Mouse (Mus musculus): ENCODE measurements around the gene Rnf150.

- no peak for TF ChIP-seq HCFC1 (IDR thresholded peaks at IDR 0.05; ENCODE audit: borderline replicate concordance, insufficient read depth, low read length)
- TF ChIP-seq ZC3H11A (IDR thresholded peaks at IDR 0.05; ENCODE audit: borderline replicate concordance, low read depth, low read length): no peak
These were observed 63.4 kb downstream of the Rnf150 start for GRCm38 (mm10) chr8:82926518-82926917.
